Mouse (Mus musculus) liver, embryonic 18 days (tissue): ENCODE results near the gene Npb. TPM values are rescaled to one million over a fixed set of nuclear protein-coding genes. Genes with fewer than 3 reads are reported as not detected.

ENCODE experiments used
- polyA plus RNA-seq: library from polyadenylated mRNA; depleted of rRNA; stranded (reverse); fragments of >200 nt; gene quantifications from 2 replicates; pipeline ENCODE4 v1.2.3, GENCODE M21; 2012; rRNA removed

The Npb gene
- polyA plus RNA-seq = 4.7 TPM in 2 replicates

GRCm38 (mm10) chr11:120608241-120609034, at the start of gene Npb:
Gene Npb (plus strand): TSS chr11:120608477.

GRCm38 (mm10) chr11:120572752-120573584, 35.3 kb upstream of the Npb start, which contains the start of gene P4hb:
Gene P4hb (minus strand): TSS chr11:120573253.

GRCm38 (mm10) chr11:120581490-120582267, 26.6 kb upstream of the Npb start, which contains the start of gene Arhgdia:
Gene Arhgdia (minus strand): TSS chr11:120581624.

GRCm38 (mm10) chr11:120598283-120598989, 9.8 kb upstream of the Npb start, which contains the start of the genes Alyref and Anapc11:
Gene Alyref (minus strand): TSS chr11:120598365.
Gene Anapc11 (plus strand): TSS chr11:120598421.

GRCm38 (mm10) chr11:120617519-120618112, 9.3 kb downstream of the Npb start, which contains the start of gene Pcyt2:
Gene Pcyt2 (minus strand): TSS chr11:120617936.

GRCm38 (mm10) chr11:120625152-120625775, 17.0 kb downstream of the Npb start, which contains the start of gene Sirt7:
Gene Sirt7 (minus strand): TSS chr11:120625240.

GRCm38 (mm10) chr11:120633520-120634343, 25.5 kb downstream of the Npb start, which contains the start of gene Mafg:
Gene Mafg (minus strand): TSS chr11:120633600.

GRCm38 (mm10) chr11:120643601-120643987, 35.3 kb downstream of the Npb start, which contains the start of gene Pycr1:
Gene Pycr1 (minus strand): TSS chr11:120643769.

GRCm38 (mm10) chr11:120648001-120648476, 39.8 kb downstream of the Npb start, which contains the start of gene Myadml2:
Gene Myadml2 (minus strand): TSS chr11:120648158.

Other genes with a start within 250 kb of the Npb start
- gene Fscn2, start 246.9 kb upstream of the Npb start, polyA plus RNA-seq = not detected in 2 replicates
- gene Faap100, start 229.7 kb upstream of the Npb start, polyA plus RNA-seq = 5.6 and 6.2 TPM in 2 replicates
- 17.2 and 19.2 TPM in 2 replicates for gene Nploc4, start 170.8 kb upstream of the Npb start, polyA plus RNA-seq
- gene Tspan10, start 165.8 kb upstream of the Npb start, polyA plus RNA-seq = not detected in 2 replicates
- gene Pde6g, start 155.0 kb upstream of the Npb start, polyA plus RNA-seq = 0.20 and 0.23 TPM in 2 replicates
- 10.7 and 12.5 TPM in 2 replicates for gene Oxld1, start 150.4 kb upstream of the Npb start, polyA plus RNA-seq
- 10.3 and 12.0 TPM in 2 replicates for gene Ccdc137, start 150.4 kb upstream of the Npb start, polyA plus RNA-seq
- 11.1 and 11.7 TPM in 2 replicates for gene Arl16, start 140.9 kb upstream of the Npb start, polyA plus RNA-seq
- 72.1 and 77.6 TPM in 2 replicates for gene Mrpl12, start 123.9 kb upstream of the Npb start, polyA plus RNA-seq
- 30.6 and 30.7 TPM in 2 replicates for gene Slc25a10, start 116.6 kb upstream of the Npb start, polyA plus RNA-seq
- 49.1 and 58.0 TPM in 2 replicates for gene Gcgr, start 77.8 kb upstream of the Npb start, polyA plus RNA-seq
- 41.8 and 45.5 TPM in 2 replicates for gene Mcrip1, start 58.8 kb upstream of the Npb start, polyA plus RNA-seq
- not detected in 2 replicates for gene Ppp1r27, start 57.3 kb upstream of the Npb start, polyA plus RNA-seq
- gene P4hb, start 35.2 kb upstream of the Npb start, polyA plus RNA-seq = 432 and 494 TPM in 2 replicates
- 142 and 152 TPM in 2 replicates for gene Arhgdia, start 26.9 kb upstream of the Npb start, polyA plus RNA-seq
- 49.6 and 60.6 TPM in 2 replicates for gene Alyref, start 10.1 kb upstream of the Npb start, polyA plus RNA-seq
- 34.4 and 36.3 TPM in 2 replicates for gene Anapc11, start 10.1 kb upstream of the Npb start, polyA plus RNA-seq
- gene Pcyt2, start 9.5 kb downstream of the Npb start, polyA plus RNA-seq = 389 and 419 TPM in 2 replicates
- 30.4 and 32.8 TPM in 2 replicates for gene Sirt7, start 16.8 kb downstream of the Npb start, polyA plus RNA-seq
- 28.0 and 31.0 TPM in 2 replicates for gene Mafg, start 25.1 kb downstream of the Npb start, polyA plus RNA-seq
- gene Pycr1, start 35.3 kb downstream of the Npb start, polyA plus RNA-seq = 6.9 and 7.8 TPM in 2 replicates
- 0.19 and 0.43 TPM in 2 replicates for gene Myadml2, start 39.7 kb downstream of the Npb start, polyA plus RNA-seq
- gene Notum, start 52.7 kb downstream of the Npb start, polyA plus RNA-seq = 0.25 and 0.26 TPM in 2 replicates
- gene Aspscr1, start 64.5 kb downstream of the Npb start, polyA plus RNA-seq = 23.8 and 25.4 TPM in 2 replicates
- 54.1 and 60.7 TPM in 2 replicates for gene Cenpx, start 105.3 kb downstream of the Npb start, polyA plus RNA-seq
- 7.4 and 8.9 TPM in 2 replicates for gene Lrrc45, start 105.4 kb downstream of the Npb start, polyA plus RNA-seq
- gene Rac3, start 113.0 kb downstream of the Npb start, polyA plus RNA-seq = 1.2 and 1.7 TPM in 2 replicates
- gene Dcxr, start 118.8 kb downstream of the Npb start, polyA plus RNA-seq = 42.2 and 46.5 TPM in 2 replicates
- gene Cbr2, start 123.6 kb downstream of the Npb start, polyA plus RNA-seq = 0.03 and 0.24 TPM in 2 replicates
- 1.1 TPM in 2 replicates for gene Hmga1b, start 154.3 kb downstream of the Npb start, polyA plus RNA-seq
- 5.5 and 6.7 TPM in 2 replicates for gene Rfng, start 175.7 kb downstream of the Npb start, polyA plus RNA-seq
- 49.2 and 50.9 TPM in 2 replicates for gene Gps1, start 175.8 kb downstream of the Npb start, polyA plus RNA-seq
- gene Dus1l, start 187.9 kb downstream of the Npb start, polyA plus RNA-seq = 25.6 and 27.9 TPM in 2 replicates
- gene Fasn, start 216.1 kb downstream of the Npb start, polyA plus RNA-seq = 99.0 and 126 TPM in 2 replicates